Mouse (Mus musculus) midbrain, embryonic 13.5 days (tissue): ENCODE data around the gene Mpped1. TPM values are rescaled to one million over a fixed set of nuclear protein-coding genes. Genes with fewer than 3 reads are reported as not detected.

ENCODE experiments used
- ATAC-seq: fragments of 200-750 bp; cut with Nextera tagmentation; 2 replicates; pipeline ENCODE4 v1.8.0; 2017; ENCODE audit warnings: mild to moderate bottlenecking, moderate TSS enrichment, moderate library complexity
- H3K27ac ChIP-seq: fragments of 300-500 bp; sonication (generic); 2 replicates; pipeline ENCODE4 v1.5.1; 2015; ENCODE audit warnings: inconsistent platforms, mild to moderate bottlenecking, moderate library complexity
- H3K27me3 ChIP-seq: fragments of 300-500 bp; sonication (generic); 2 replicates; pipeline ENCODE4 v1.6.1; 2015; ENCODE audit warnings: mild to moderate bottlenecking, inconsistent platforms
- H3K36me3 ChIP-seq: fragments of 300-500 bp; sonication (generic); 2 replicates; pipeline ENCODE4 v1.6.1; 2015; ENCODE audit warnings: mild to moderate bottlenecking, inconsistent platforms
- H3K4me1 ChIP-seq: fragments of 300-500 bp; sonication (generic); replicated peaks from 2 replicates; pipeline ENCODE4 v1.6.1; 2015; ENCODE audit warnings: inconsistent platforms
- H3K4me2 ChIP-seq: fragments of 300-500 bp; sonication (generic); replicated peaks from 2 replicates; pipeline ENCODE4 v1.6.1; 2015; ENCODE audit warnings: moderate library complexity, mild to moderate bottlenecking, inconsistent platforms
- H3K4me3 ChIP-seq: fragments of 300-500 bp; sonication (generic); replicated peaks from 2 replicates; pipeline ENCODE4 v1.5.1; 2015; ENCODE audit warnings: mild to moderate bottlenecking, inconsistent platforms
- H3K9ac ChIP-seq: fragments of 300-500 bp; sonication (generic); replicated peaks from 2 replicates; pipeline ENCODE4 v1.6.1; 2015; ENCODE audit warnings: mild to moderate bottlenecking, inconsistent platforms
- H3K9me3 ChIP-seq: fragments of 300-500 bp; sonication (generic); 2 replicates; pipeline ENCODE4 v1.6.1; 2016; ENCODE audit warnings: mild to moderate bottlenecking, inconsistent platforms
- WGBS: fragments of 180-500 bp; shearing (Covaris S2); methylation state at CpG from one replicate; pipeline ENCODE4 v1.1.7; 2015; 5-methylcytosine and 5-hydroxymethylcytosine counted together
- polyA plus RNA-seq: library from polyadenylated mRNA; unstranded; fragments of >200 nt; fragmentation: Nextera tagmentation; extraction: Ambion mirVana; gene quantifications from 2 replicates; pipeline ENCODE4 v1.2.1, GENCODE M21; 2015

Mpped1 gene
- polyA plus RNA-seq, 1 experiment from 2014 or later = 18.2 TPM

GRCm38 (mm10) chr15:83796924-83797323 lies 17.7 kb downstream of the Mpped1 start:
- H3K9ac ChIP-seq = no peak overlapping the region; the same call in 1 of the 2 replicates
- no peak overlapping the region for H3K4me3 ChIP-seq
- no peaks in the 10 kb centered on the region for H3K36me3 ChIP-seq
- H3K27me3 ChIP-seq = no peaks in the 10 kb centered on the region
- WGBS = 55% methylated on average over 7 of the region's 7 CpGs
- H3K4me1 ChIP-seq = peaks cover 23% of the 10 kb centered on the region
- no peak overlapping the region for H3K4me2 ChIP-seq
- H3K27ac ChIP-seq = 0 out of 2 replicates have a peak overlapping the region, but pooled peaks have one; percentile 44
- no peak for ATAC-seq
- H3K9me3 ChIP-seq = no peaks in the 10 kb centered on the region

GRCm38 (mm10) chr15:83798964-83799363 lies 19.7 kb downstream of the Mpped1 start:
- Histone ChIP-seq H3K4me3 (no peak overlapping the region), H3K9me3 (no peaks in the 10 kb centered on the region), H3K36me3 (no peaks in the 10 kb centered on the region), H3K9ac (no peak overlapping the region), H3K27me3 (no peaks in the 10 kb centered on the region), H3K4me1 (peaks cover 23% of the 10 kb centered on the region), H3K27ac (no peak overlapping the region), H3K4me2 (no peak overlapping the region)
- WGBS = 87% methylated on average over 11 of the region's 11 CpGs
- ATAC-seq = no peak

GRCm38 (mm10) chr15:83801011-83801410 lies 21.7 kb downstream of the Mpped1 start:
- no peak overlapping the region for H3K9ac ChIP-seq
- no peak overlapping the region for H3K4me3 ChIP-seq
- no peaks in the 10 kb centered on the region for H3K27me3 ChIP-seq
- H3K36me3 ChIP-seq = no peaks in the 10 kb centered on the region
- no peaks in the 10 kb centered on the region for H3K9me3 ChIP-seq
- no peak overlapping the region for H3K27ac ChIP-seq
- 70% methylated on average over 5 of the region's 5 CpGs for WGBS
- H3K4me2 ChIP-seq = no peak overlapping the region
- peaks cover 13% of the 10 kb centered on the region for H3K4me1 ChIP-seq
- ATAC-seq = no peak

DNA sequence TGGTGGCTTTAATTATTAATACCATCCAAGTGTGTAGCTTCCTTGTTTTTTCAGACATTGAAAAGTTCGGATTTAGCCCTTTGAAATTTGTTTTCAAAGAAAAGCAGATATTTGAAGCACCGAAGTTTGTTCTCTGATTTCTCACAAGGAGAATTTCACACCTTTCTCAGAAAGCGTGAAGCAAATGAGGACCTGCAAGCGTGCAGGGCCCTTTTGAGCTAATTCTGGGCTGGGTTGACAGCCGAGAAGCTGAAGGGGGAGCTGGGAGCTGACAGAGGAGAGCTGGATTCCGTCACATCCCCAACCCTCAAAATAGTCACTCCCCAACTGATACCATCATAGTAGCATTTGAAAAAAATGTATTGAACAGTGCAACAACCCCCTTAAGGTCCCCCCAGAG lies 34.8 kb downstream of the Mpped1 start:
- no peak overlapping the region for H3K27ac ChIP-seq
- 91% methylated on average over 6 of the region's 6 CpGs for WGBS
- no peaks in the 10 kb centered on the region for H3K27me3 ChIP-seq

GRCm38 (mm10) chr15:83828011-83828410 lies 48.7 kb downstream of the Mpped1 start:
- Histone ChIP-seq H3K4me3 (no peak overlapping the region), H3K9me3 (no peaks in the 10 kb centered on the region), H3K4me1 (peaks cover 5% of the 10 kb centered on the region), H3K27me3 (no peaks in the 10 kb centered on the region), H3K27ac (no peak overlapping the region), H3K9ac (no peak overlapping the region), H3K4me2 (no peak overlapping the region), H3K36me3 (no peaks in the 10 kb centered on the region)
- WGBS = 83% methylated on average over 8 of the region's 8 CpGs
- no peak for ATAC-seq

More for the DNA sequence above, 34.8 kb downstream of the Mpped1 start:
- Histone ChIP-seq H3K4me3 (no peak overlapping the region), H3K4me1 (no peaks in the 10 kb centered on the region), H3K36me3 (no peaks in the 10 kb centered on the region), H3K9me3 (no peaks in the 10 kb centered on the region), H3K4me2 (no peak overlapping the region), H3K9ac (no peak overlapping the region)
- no peak for ATAC-seq

DNA sequence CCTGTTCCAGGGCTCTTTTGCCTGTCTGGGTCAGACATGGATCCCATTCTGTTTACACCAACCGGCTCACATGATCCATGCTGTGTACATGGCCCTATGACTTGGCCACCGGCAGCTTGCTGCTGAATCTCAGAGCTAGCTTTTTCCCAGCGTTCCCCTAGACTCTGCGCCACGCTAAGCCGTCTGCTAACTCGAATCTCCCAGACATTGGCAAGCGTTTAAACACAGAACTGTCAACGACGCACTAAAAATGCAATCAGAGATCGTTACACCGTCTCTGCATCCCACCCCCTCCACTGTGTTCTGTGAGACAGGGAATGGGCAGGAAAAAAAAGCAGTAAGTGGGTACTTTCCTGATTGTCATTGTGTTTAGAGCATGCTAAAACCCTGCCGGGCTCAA lies 50.0 kb downstream of the Mpped1 start:
- H3K36me3 ChIP-seq = no peaks in the 10 kb centered on the region
- no peaks in the 10 kb centered on the region for H3K27me3 ChIP-seq
- no peak for ATAC-seq
- H3K4me1 ChIP-seq = peaks cover 5% of the 10 kb centered on the region
- H3K27ac ChIP-seq = no peak overlapping the region
- no peaks in the 10 kb centered on the region for H3K9me3 ChIP-seq
- no peak overlapping the region for H3K4me2 ChIP-seq
- H3K4me3 ChIP-seq = no peak overlapping the region
- 88% methylated on average over 13 of the region's 13 CpGs for WGBS
- no peak overlapping the region for H3K9ac ChIP-seq

DNA sequence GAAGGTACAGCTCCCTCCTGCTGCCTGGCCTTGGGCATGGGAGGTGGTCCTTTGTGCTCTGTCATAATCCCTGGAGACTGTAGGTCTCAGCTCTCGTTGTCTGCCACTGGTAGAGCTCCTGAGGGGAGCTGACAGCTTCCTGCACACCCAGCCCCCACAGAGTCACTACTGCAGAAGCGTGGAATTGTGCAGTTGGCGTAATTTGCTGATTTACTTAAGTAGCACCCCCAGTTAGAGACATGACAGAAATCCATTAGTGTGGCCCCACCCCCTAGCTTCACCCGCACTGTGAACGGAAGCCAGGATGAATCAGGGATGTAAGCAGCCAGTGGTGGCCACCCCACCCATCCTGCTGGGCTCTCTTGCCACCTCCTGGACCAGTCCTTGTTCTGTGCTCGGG lies 53.0 kb downstream of the Mpped1 start:
- peaks cover 5% of the 10 kb centered on the region for H3K4me1 ChIP-seq
- no peaks in the 10 kb centered on the region for H3K27me3 ChIP-seq
- no peaks in the 10 kb centered on the region for H3K9me3 ChIP-seq
- H3K27ac ChIP-seq = no peak overlapping the region
- H3K9ac ChIP-seq = no peak overlapping the region
- no peaks in the 10 kb centered on the region for H3K36me3 ChIP-seq
- H3K4me3 ChIP-seq = no peak overlapping the region
- no peak overlapping the region for H3K4me2 ChIP-seq
- 64% methylated on average over 6 of the region's 6 CpGs for WGBS
- ATAC-seq = no peak

- Histone ChIP-seq H3K27me3 (peaks cover 15% of the 10 kb centered on the region; the same call in 1 of the 2 replicates), H3K36me3 (no peaks in the 10 kb centered on the region), H3K27ac (no peak overlapping the region), H3K9me3 (no peaks in the 10 kb centered on the region), H3K9ac (no peak overlapping the region), H3K4me1 (peaks cover 30% of the 10 kb centered on the region), H3K4me2 (no peak overlapping the region), H3K4me3 (no peak overlapping the region)
- WGBS = 83% methylated on average over 10 of the region's 10 CpGs
- no peak for ATAC-seq
Measured at GRCm38 (mm10) chr15:83840950-83841719, 61.9 kb downstream of the Mpped1 start.

DNA sequence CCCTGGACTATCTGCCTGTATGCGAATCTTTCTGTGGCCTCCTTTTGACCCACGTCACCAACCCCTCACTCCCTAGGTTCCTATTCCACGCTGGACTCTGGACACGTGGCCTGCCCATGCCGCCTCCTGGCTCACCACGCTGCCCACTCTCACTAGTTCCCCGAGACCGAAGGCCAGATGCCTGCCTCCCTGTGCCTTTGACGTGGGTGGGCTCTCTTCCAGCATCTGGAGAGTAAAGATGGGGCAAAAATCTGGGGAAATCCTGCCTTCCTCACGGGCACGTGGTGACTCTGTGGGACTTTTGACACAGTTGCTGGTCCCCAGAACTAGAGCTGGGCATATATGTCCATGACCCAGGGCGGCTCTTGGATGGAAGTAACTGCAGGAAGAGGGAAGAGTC lies 63.2 kb downstream of the Mpped1 start:
- Histone ChIP-seq H3K36me3 (no peaks in the 10 kb centered on the region), H3K4me2 (no peak overlapping the region), H3K27me3 (peaks cover 15% of the 10 kb centered on the region; the same call in 1 of the 2 replicates), H3K4me3 (no peak overlapping the region), H3K4me1 (peaks cover 43% of the 10 kb centered on the region), H3K27ac (no peak overlapping the region), H3K9me3 (no peaks in the 10 kb centered on the region), H3K9ac (no peak overlapping the region)
- WGBS = 78% methylated on average over 12 of the region's 12 CpGs
- no peak for ATAC-seq

GRCm38 (mm10) chr15:83842915-83843789 lies 63.9 kb downstream of the Mpped1 start:
- H3K9ac ChIP-seq = peak overlapping the region; percentile 36; the same call in 1 of the 2 replicates
- H3K9me3 ChIP-seq = no peaks in the 10 kb centered on the region
- peaks cover 50% of the 10 kb centered on the region for H3K4me1 ChIP-seq
- H3K36me3 ChIP-seq = no peaks in the 10 kb centered on the region
- H3K27ac ChIP-seq = peak overlapping the region; percentile 19; the same call in 1 of the 2 replicates
- peaks cover 15% of the 10 kb centered on the region; the same call in 1 of the 2 replicates for H3K27me3 ChIP-seq
- 28% methylated on average over 22 of the region's 22 CpGs for WGBS
- no peak overlapping the region for H3K4me3 ChIP-seq
- H3K4me2 ChIP-seq = no peak overlapping the region
- 0 out of 2 replicates have a peak, but pooled peaks have one; percentile 5 for ATAC-seq

DNA sequence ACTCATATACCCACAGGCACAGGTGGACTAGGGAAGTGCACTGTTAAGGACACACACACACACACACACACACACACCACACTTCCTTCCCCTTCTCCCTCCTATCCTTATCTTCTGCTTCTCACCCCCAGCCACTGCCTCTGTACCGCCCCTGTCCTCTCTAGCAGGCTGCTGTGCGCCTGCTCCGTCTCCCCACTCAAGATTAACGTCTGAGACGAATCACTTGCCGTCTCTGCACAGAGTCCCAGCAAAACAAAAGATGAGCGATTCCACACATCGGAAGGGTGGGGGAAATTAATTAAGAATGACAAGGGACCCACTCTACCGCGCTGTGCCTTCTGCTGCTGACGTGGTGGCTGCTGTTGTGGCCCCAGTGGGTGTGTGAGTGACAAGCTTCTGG lies 66.5 kb downstream of the Mpped1 start:
- 25% methylated on average over 11 of the region's 11 CpGs for WGBS

GRCm38 (mm10) chr15:83846592-83846991 lies 67.3 kb downstream of the Mpped1 start:
- Histone ChIP-seq H3K36me3 (no peaks in the 10 kb centered on the region), H3K4me3 (no peak overlapping the region), H3K27me3 (peaks cover 15% of the 10 kb centered on the region; the same call in 1 of the 2 replicates), H3K4me1 (peaks cover 57% of the 10 kb centered on the region), H3K4me2 (no peak overlapping the region), H3K9me3 (no peaks in the 10 kb centered on the region), H3K9ac (no peak overlapping the region), H3K27ac (no peak overlapping the region)
- 29% methylated on average over 8 of the region's 8 CpGs for WGBS
- ATAC-seq = peak; percentile 32; the same call in 1 of the 2 replicates

More for the DNA sequence above, 66.5 kb downstream of the Mpped1 start:
- H3K4me1 ChIP-seq = peaks cover 57% of the 10 kb centered on the region
- no peak overlapping the region for H3K27ac ChIP-seq
- no peak overlapping the region for H3K4me2 ChIP-seq
- peaks cover 15% of the 10 kb centered on the region; the same call in 1 of the 2 replicates for H3K27me3 ChIP-seq
- H3K4me3 ChIP-seq = no peak overlapping the region
- no peaks in the 10 kb centered on the region for H3K36me3 ChIP-seq
- peak; percentile 31; the same call in 1 of the 2 replicates for ATAC-seq
- H3K9ac ChIP-seq = no peak overlapping the region; the same call in 1 of the 2 replicates
- H3K9me3 ChIP-seq = no peaks in the 10 kb centered on the region
